Mouse (Mus musculus) megakaryocyte progenitor cell, adult 5-6 weeks (primary cell): ENCODE results near the gene Mrps12. TPM values are rescaled to one million over a fixed set of nuclear protein-coding genes. Genes with fewer than 3 reads are reported as not detected.

Experiments used
- ATAC-seq: replicated peaks from 2 replicates; pipeline ENCODE4 v1.8.0; 2016; ENCODE audit warnings: mild to moderate bottlenecking, moderate TSS enrichment, inconsistent platforms; ENCODE audit not compliant: poor library complexity
- total RNA-seq, 2 experiments: library from RNA; stranded (forward) in 1 of 2; stranded (reverse) in 1 of 2; fragments of 157-497, 149-512 nt in 1 of 2; fragments of 200-1000 nt in 1 of 2; gene quantifications; 2 replicates each; pipeline versions ENCODE4 v1.2.3 to v1.2.4; 2015 to 2017

The Mrps12 gene
- total RNA-seq, 2 experiments from 2014 or later, result 59.1 to 122 TPM

GRCm38 (mm10) chr7:28765211-28765610 lies 23.6 kb upstream of the Mrps12 start:
- ATAC-seq, result no peak

- ATAC-seq, result no peak
Measured at GRCm38 (mm10) chr7:28761907-28762306, 20.3 kb upstream of the Mrps12 start.

- ATAC-seq, result no peak
Measured at GRCm38 (mm10) chr7:28758623-28759022, 17.0 kb upstream of the Mrps12 start.

GRCm38 (mm10) chr7:28756079-28756478 lies 14.5 kb upstream of the Mrps12 start, which contains the start of gene Ccer2:
TSS of gene Ccer2 (plus strand) at chr7:28756174.
- ATAC-seq, result 0 out of 2 replicates have a peak, but pooled peaks have one; percentile 24

- ATAC-seq, result no peak
Measured at GRCm38 (mm10) chr7:28749935-28750334, 8.3 kb upstream of the Mrps12 start.

DNA sequence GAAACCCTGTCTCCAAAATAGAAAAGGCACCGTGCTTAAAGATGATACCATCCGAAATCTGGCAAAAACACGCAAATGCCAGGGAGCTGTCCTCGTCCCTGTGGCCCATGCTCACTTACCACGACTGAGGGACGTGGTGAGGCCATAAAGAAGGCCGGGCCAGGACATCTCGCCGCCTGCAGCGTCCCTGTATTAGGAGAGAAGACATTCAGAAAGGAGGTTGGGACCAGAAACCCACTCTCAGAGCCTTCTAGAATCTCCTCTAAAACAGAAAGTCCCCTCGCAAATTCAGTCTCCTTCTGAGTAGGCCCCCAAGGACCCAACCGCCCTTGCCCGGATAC lies 282 bp downstream of the Mrps12 start:
- no peak; the same call in 1 of the 2 replicates for ATAC-seq

GRCm38 (mm10) chr7:28740949-28741348 lies 671 bp downstream of the Mrps12 start:
- no peak for ATAC-seq

- no peak for ATAC-seq
Measured at GRCm38 (mm10) chr7:28739829-28740228, 1.8 kb downstream of the Mrps12 start.

- ATAC-seq, result no peak
Measured at GRCm38 (mm10) chr7:28735701-28736100, 5.9 kb downstream of the Mrps12 start.

GRCm38 (mm10) chr7:28733211-28733610 lies 8.4 kb downstream of the Mrps12 start:
- ATAC-seq, result 0 out of 2 replicates have a peak, but pooled peaks have one; percentile 8

DNA sequence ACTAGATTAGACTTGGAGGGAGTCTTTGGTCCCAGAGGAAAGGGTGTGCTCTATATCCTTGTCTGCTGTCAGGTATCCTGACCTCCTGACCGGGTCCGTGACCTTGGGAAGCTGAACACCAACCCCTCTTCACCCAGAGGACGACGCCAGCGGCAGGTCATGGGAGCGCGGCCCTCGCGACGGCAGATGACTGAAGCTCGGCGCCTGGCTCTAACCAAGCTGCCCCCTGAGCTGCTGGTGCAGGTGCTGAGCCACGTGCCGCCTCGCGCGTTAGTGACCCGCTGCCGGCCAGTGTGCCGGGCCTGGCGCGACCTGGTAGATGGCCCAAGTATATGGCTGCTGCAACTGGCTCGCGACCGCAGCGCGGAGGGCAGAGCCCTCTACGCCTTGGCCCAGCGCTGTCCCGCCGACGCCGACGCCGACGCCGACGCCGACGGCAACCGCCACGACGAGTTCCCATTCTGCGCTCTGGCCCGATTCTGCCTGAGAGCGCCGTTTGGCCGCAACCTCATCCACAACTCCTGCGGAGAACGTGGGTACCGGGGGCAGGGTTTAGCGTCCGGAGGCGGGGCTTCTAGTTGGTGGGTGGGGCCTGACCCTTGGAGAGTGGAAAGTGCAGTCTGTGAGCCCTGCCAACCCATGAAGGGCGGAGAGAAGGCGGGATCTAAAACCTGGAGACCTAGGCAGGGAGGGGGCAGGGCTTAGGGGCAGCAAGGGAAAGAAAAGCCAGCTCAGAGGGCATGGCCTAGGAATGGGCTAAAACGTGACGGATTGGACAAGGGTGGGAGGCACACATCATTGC lies 9.1 kb downstream of the Mrps12 start:
- peak; percentile 99 for ATAC-seq

- ATAC-seq, result no peak
Measured at GRCm38 (mm10) chr7:28727649-28728340, 13.8 kb downstream of the Mrps12 start.

DNA sequence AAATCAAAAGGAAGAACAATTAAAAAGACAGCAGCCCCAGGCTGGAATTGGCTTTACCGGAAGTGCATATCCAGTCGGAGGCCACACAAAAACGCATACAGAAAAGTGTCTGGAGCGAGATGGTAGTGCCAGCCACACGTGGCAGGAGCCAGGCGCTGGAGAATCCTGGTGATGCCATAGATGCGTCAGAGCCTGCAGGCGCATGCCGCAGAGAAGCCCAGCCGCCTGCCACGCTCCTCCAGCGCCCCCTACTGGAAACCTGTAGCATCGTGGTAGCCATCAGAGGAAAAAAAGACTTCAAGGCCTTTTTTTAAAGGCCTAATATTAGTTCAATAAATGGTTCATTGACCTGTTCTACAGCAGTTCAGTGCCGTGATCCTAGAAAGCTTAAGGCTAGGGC lies 15.0 kb downstream of the Mrps12 start:
- peak; percentile 96 for ATAC-seq

DNA sequence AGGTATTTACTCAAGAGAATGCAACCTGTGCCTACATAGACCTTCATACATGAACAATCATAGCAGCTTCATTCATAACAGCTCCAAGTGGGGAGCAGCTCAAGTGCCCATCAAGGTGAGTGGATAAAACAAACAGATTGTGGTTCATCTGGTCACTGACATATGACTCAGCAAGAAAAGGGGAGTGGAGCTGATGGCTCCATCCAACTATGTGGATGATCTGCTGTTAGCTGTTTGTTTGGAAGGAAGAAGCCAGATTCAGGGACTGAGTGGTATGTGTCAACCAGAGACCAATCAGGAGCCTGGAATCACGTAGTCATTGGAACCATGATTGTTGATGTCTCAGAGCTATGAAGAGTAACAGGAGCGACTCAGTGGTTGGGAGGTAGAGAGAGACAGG lies 17.0 kb downstream of the Mrps12 start:
- no peak for ATAC-seq

- peak; percentile 79 for ATAC-seq
Measured at GRCm38 (mm10) chr7:28722079-28722478, 19.5 kb downstream of the Mrps12 start.

DNA sequence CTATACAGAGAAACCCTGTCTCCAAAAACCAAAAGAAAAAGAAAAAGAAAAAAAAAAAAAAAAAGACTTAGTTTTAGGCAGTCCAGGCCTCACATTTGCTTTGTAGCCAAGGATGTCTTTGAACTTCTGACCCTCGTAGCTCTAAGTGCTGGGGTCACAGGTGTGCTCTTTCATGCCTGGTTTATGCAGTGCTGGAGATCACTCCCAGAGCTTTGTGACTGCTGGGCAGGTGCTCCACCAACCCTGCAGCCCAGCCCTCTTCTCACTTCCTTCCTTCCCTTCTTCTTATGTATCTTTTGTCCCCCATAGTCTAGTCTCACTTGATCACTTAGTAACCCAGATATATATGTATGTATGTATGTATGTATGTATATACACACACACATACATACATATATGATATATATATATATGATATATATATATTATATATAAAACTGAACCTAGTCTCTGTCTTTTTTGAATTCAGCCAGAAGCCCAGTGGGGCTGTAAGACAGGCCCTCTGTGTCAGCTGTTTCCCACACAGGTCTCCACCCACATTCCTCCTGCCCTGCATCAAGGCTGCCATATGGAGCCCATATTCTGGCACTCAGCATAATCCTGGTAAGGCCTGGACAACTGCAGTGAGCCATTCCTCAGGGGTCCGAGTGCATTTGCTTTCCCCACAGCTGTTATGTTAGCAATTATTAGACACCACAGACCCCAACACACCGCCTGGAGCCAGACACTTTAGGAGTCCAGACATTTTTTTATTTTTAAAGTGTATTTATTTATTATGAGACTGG lies 20.7 kb downstream of the Mrps12 start:
- no peak for ATAC-seq

DNA sequence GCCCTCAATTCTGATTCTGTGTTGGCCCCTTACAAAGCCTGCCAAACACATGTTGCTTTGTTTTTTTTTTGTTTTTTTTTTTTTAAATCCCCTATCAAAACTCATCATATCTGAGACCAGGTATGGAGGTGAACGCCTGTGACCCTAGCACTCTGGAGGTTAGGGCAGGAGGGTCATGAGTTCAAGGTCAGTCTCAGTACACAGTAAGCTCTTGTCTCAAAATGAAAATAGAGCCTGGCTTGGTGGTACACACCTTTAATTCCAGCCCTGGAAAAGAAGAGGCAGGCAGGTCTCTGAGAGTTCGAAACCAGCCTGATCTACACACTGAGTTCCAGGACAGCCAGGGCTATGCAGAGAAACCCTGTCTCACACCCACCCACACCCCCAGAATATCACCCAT lies 22.0 kb downstream of the Mrps12 start:
- ATAC-seq, result no peak

- ATAC-seq, result no peak
Measured at GRCm38 (mm10) chr7:28719159-28719558, 22.5 kb downstream of the Mrps12 start.

GRCm38 (mm10) chr7:28717726-28718125 lies 23.9 kb downstream of the Mrps12 start:
- ATAC-seq, result no peak

DNA sequence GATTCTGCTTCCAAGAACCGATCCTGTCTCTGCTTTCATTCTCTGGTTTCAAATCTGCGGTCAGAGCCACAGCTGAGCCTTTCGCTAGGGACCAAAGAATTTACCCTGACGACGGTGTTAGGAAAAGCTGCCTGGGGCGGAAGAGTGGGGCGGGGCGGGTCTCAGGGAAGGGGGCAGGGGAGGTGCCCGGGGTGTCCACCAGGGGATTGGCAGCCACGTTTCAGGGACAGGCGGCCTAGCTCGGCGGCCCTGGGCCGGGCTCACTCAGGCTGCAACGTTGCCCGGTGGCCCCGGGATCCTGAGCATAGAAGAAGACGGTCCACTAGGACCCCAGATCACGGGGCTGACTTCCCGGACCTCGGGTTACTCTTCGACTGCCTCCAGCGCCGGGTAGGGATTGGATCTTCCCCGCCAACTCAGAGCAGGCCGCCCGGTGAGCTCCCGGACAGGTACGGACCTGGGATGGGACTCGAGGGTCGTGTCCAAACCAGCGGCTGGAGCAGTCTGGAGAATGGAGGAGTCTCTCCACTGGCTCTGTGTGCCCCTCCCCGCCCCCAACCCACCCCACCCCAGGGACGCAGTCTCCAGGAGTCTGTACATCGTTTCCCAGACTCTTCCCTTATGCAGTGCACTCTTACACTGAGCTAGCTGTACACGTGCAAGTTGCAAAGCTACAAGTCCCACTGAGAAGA lies 24.9 kb downstream of the Mrps12 start, which contains the start of gene Fbxo17:
Fbxo17 (plus strand) TSS at position 215 of the 692 bp plus-strand sequence.
- peak; percentile 82 for ATAC-seq

DNA sequence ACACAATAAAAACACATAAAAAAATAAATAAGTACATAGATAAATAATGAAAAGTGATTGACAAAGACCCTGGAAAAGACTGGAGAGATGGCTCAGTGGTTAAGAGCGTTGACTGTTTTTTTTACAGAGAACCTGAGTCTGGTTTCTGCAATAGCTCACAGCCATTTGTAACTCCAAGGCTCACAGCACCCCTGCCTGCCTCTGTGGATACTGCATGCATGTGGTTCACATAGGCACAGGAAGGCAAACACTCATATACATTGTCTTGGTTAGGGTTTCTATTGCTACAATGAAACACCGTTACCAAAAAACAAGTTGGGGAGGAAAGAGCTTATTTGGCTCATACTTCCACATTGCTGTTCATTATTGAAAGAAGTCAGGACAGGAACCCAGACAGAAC lies 26.0 kb downstream of the Mrps12 start:
- 0 out of 2 replicates have a peak, but pooled peaks have one; percentile 52 for ATAC-seq
